ENCODE assay signal across 30 mouse cellular contexts in genomic region chr4:132659106-132659505, GRCm38 (mm10). TPM values are rescaled to one million over a fixed set of nuclear protein-coding genes. Genes with fewer than 3 reads are reported as not detected.
DNase-seq lines count a peak whose midpoint lies in the region; ATAC-seq lines count a peak whose summit lies in the region.
"Had no signal": no experiment of that assay in that cellular context is flagged by ENCODE, and none has a peak within 500 bp of the region (broad histone marks: within the 10 kb centered on the region; RNA-seq: fewer than 3 reads in every experiment).

No protein-coding gene starts in this region.

- peak; percentile 31 for DNase-seq in brain, adult 2 months (ENCODE audit: low read depth, low spot score)
- no peak for DNase-seq in kidney, adult 11 months
- no peak for DNase-seq in cerebellum, postnatal 10 days
- DNase-seq: adrenal gland, postnatal 25 days; cerebellum, adult 9-10 months; embryo, embryonic 11 days; gastrocnemius, postnatal 25 days; heart, adult 18-20 months; heart, postnatal 4 days; kidney, adult 8-10 months; layer of hippocampus, postnatal 36 days; liver, embryonic 13.5 days; lung, adult 18-20 months; lung, postnatal 4 days; midbrain, embryonic 14.5 days; thymus, postnatal 25 days had no signal

- peaks cover 64% of the 10 kb centered on the region for H3K36me3 ChIP-seq in megakaryocyte, embryonic 14.5 days (replicated peaks; ENCODE audit: low read length)
- H3K36me3 ChIP-seq in forebrain, embryonic 13.5 days (ENCODE audit: poor library complexity, severe bottlenecking): peaks cover 34% of the 10 kb centered on the region

- H3K4me2 ChIP-seq in forebrain, embryonic 13.5 days: no peak overlapping the region
- H3K4me2 ChIP-seq: embryonic facial prominence, embryonic 12.5 days; forebrain, embryonic 15.5 days; heart, embryonic 12.5 days; hindbrain, embryonic 14.5 days; limb, embryonic 15.5 days; liver, embryonic 13.5 days; stomach, embryonic 15.5 days had no signal

- ATAC-seq in megakaryocyte, adult 5-6 weeks (ENCODE audit: poor library complexity, severe bottlenecking): no peak
- peak; percentile 88 for ATAC-seq in CD4-positive, CD25-positive, alpha-beta regulatory T cell, adult 4 months
- no peak for ATAC-seq in forebrain, embryonic 13.5 days
- ATAC-seq: forebrain, embryonic 15.5 days; lung, postnatal 0 days; Patski had no signal

- no peaks in the 10 kb centered on the region for H3K27me3 ChIP-seq in megakaryocyte, embryonic 14.5 days (replicated peaks)
- H3K27me3 ChIP-seq in forebrain, embryonic 13.5 days: no peaks in the 10 kb centered on the region
- H3K27me3 ChIP-seq: embryonic facial prominence, embryonic 12.5 days; forebrain, embryonic 15.5 days; heart, embryonic 12.5 days; limb, embryonic 15.5 days; liver, embryonic 13.5 days; Patski; stomach, embryonic 15.5 days had no signal

- H3K9me3 ChIP-seq in megakaryocyte, embryonic 14.5 days: no peaks in the 10 kb centered on the region
- no peaks in the 10 kb centered on the region for H3K9me3 ChIP-seq in forebrain, embryonic 13.5 days (replicated peaks)
- H3K9me3 ChIP-seq: embryonic facial prominence, embryonic 12.5 days; forebrain, embryonic 15.5 days; heart, embryonic 12.5 days; limb, embryonic 10.5 days; limb, embryonic 15.5 days; liver, embryonic 13.5 days; stomach, embryonic 15.5 days had no signal

- H3K9ac ChIP-seq in forebrain, embryonic 13.5 days: no peak overlapping the region
- H3K9ac ChIP-seq: embryonic facial prominence, embryonic 12.5 days; forebrain, embryonic 15.5 days; heart, embryonic 12.5 days; hindbrain, embryonic 14.5 days; limb, embryonic 15.5 days; liver, embryonic 13.5 days; stomach, embryonic 15.5 days had no signal

- no peak overlapping the region for H3K27ac ChIP-seq in forebrain, embryonic 13.5 days
- H3K27ac ChIP-seq: embryonic facial prominence, embryonic 12.5 days; forebrain, embryonic 15.5 days; hindbrain, embryonic 14.5 days; kidney, postnatal 0 days; limb, embryonic 10.5 days; limb, embryonic 15.5 days; liver, embryonic 13.5 days; stomach, embryonic 15.5 days had no signal

- H3K4me3 ChIP-seq in megakaryocyte, embryonic 14.5 days (replicated peaks): peak overlapping the region; percentile 38
- H3K4me3 ChIP-seq in forebrain, embryonic 13.5 days: no peak overlapping the region
- H3K4me3 ChIP-seq: embryonic facial prominence, embryonic 12.5 days; forebrain, embryonic 15.5 days; heart, embryonic 12.5 days; limb, embryonic 10.5 days; limb, embryonic 15.5 days; liver, embryonic 13.5 days; stomach, embryonic 15.5 days had no signal

- H3K4me1 ChIP-seq in megakaryocyte, embryonic 14.5 days: peaks cover 72% of the 10 kb centered on the region
- H3K4me1 ChIP-seq in forebrain, embryonic 13.5 days: peaks cover 8% of the 10 kb centered on the region; the same call in 1 of the 2 replicates
- H3K4me1 ChIP-seq: embryonic facial prominence, embryonic 12.5 days; heart, embryonic 12.5 days; limb, embryonic 10.5 days; limb, embryonic 15.5 days; liver, embryonic 13.5 days; stomach, embryonic 15.5 days had no signal

- 84% methylated on average over 7 of the region's 7 CpGs for WGBS in forebrain, embryonic 13.5 days

RNA-seq across cellular contexts. Expression of gene Eya3, which starts 20.3 kb away (rescaled TPM):
- polyA plus RNA-seq in megakaryocyte, embryonic 14.5 days (2012; ENCODE audit: insufficient read depth, low replicate concordance): 2.0 and 2.9 TPM in 2 replicates
- total RNA-seq in megakaryocyte, adult 5-6 weeks (2015): 49.3 and 52.8 TPM in 2 replicates
- total RNA-seq in megakaryocyte, adult 5-6 weeks (2017): 23.5 and 31.7 TPM in 2 replicates
- polyA plus RNA-seq in CD4-positive, CD25-positive, alpha-beta regulatory T cell, adult 4 months (2017; shearing (Covaris generic)): 10 to 100 TPM; 35.5 to 42.1 TPM
- polyA plus RNA-seq in forebrain, embryonic 13.5 days (2015; fragmentation: Nextera tagmentation; extraction: Ambion mirVana): 24.1 and 25.3 TPM in 2 replicates
